Mouse (Mus musculus) liver, adult 2 months (tissue): ENCODE measurements around the gene Crip2.

ENCODE experiments used
- CTCF ChIP-seq: fragments of 200-500 bp; IDR thresholded peaks from 2 replicates; pipeline ENCODE4 v1.5.1; 2011; ENCODE audit warnings: low read depth, low read length, control low read depth
- POLR2A ChIP-seq: fragments of 200-500 bp; IDR thresholded peaks from 2 replicates; pipeline ENCODE4 v1.6.1; 2011; ENCODE audit warnings: low read length, control low read depth; ENCODE audit not compliant: insufficient read depth; ENCODE audit errors: extremely low read depth

DNA sequence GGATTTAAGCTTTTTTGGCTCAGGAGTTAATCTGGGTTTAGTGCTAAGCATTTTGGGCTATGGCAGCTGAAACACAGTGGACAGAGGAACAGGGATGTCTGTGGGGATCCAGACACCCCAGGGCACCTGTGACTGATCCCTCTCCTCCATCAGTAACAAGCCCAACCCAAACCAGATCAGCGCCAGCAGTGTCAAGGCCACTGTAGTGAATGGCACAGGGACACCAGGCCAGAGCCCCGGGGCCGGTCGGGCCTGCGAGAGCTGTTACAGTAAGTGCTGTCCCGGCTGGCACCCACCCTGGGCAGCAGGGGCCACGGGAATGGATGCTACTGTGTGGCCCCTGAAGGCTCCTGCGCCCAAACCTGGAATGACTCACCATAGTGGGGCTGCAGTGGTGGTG is 9.3 kb upstream of the Crip2 start:
- no peak for TF ChIP-seq CTCF
- TF ChIP-seq POLR2A, result no peak
